Mouse (Mus musculus): ENCODE results near the gene Slc2a8.

- TF ChIP-seq GATA1 (IDR thresholded peaks at IDR 0.05; ENCODE audit: low read length) (no peak), TAL1 (IDR thresholded peaks at IDR 0.05; ENCODE audit: low read length) (no peak)
These were observed 14.9 kb downstream of the Slc2a8 start for GRCm38 (mm10) chr2:32966689-32967631.
